Mouse (Mus musculus): ENCODE results near the gene Ptk7. TPM values are rescaled to one million over a fixed set of nuclear protein-coding genes. Genes with fewer than 3 reads are reported as not detected.
A peak's percentile ranks its signal among the peaks of the same experiment; 100 is the strongest.

The Ptk7 gene
- polyA plus RNA-seq, 1 experiment from 2014 or later, result 55.3 TPM

- WGBS, result 94% methylated on average over 11 of the region's 11 CpGs
- Histone ChIP-seq H3K27me3 (no peaks in the 10 kb centered on the region), H3K9me3 (no peaks in the 10 kb centered on the region), H3K4me2 (no peak overlapping the region), H3K27ac (no peak overlapping the region), H3K36me3 (replicated peaks) (no peaks in the 10 kb centered on the region), H3K4me1 (peaks cover 9% of the 10 kb centered on the region), H3K4me3 (replicated peaks) (no peak overlapping the region), H3K9ac (no peak overlapping the region)
- no peak for ATAC-seq (ENCODE audit: low FRiP score)
These were observed 31.3 kb downstream of the Ptk7 start for GRCm38 (mm10) chr17:46597956-46598355.

- Histone ChIP-seq H3K36me3 (replicated peaks) (peaks cover 9% of the 10 kb centered on the region; the same call in 1 of the 2 replicates), H3K9me3 (no peaks in the 10 kb centered on the region), H3K4me1 (peaks cover 9% of the 10 kb centered on the region), H3K9ac (no peak overlapping the region), H3K4me2 (no peak overlapping the region), H3K4me3 (replicated peaks) (no peak overlapping the region), H3K27me3 (no peaks in the 10 kb centered on the region), H3K27ac (peak overlapping the region; percentile 31; the same call in 1 of the 2 replicates)
- WGBS, result 83% methylated on average over 6 of the region's 6 CpGs
- no peak for ATAC-seq (ENCODE audit: low FRiP score)
These were observed 34.0 kb downstream of the Ptk7 start for GRCm38 (mm10) chr17:46595336-46595735.

GRCm38 (mm10) chr17:46594606-46595005 lies 34.7 kb downstream of the Ptk7 start:
- Histone ChIP-seq H3K4me1 (peaks cover 9% of the 10 kb centered on the region), H3K9me3 (no peaks in the 10 kb centered on the region), H3K4me3 (replicated peaks) (no peak overlapping the region), H3K4me2 (no peak overlapping the region), H3K9ac (no peak overlapping the region), H3K27ac (0 out of 2 replicates have a peak overlapping the region, but pooled peaks have one; percentile 31), H3K27me3 (no peaks in the 10 kb centered on the region), H3K36me3 (replicated peaks) (peaks cover 16% of the 10 kb centered on the region)
- WGBS, result 55% methylated on average over 9 of the region's 9 CpGs
- no peak for ATAC-seq (ENCODE audit: low FRiP score)

GRCm38 (mm10) chr17:46593124-46593523 lies 36.2 kb downstream of the Ptk7 start:
- ATAC-seq (ENCODE audit: low FRiP score), result no peak
- Histone ChIP-seq H3K4me2 (no peak overlapping the region), H3K9ac (no peak overlapping the region), H3K36me3 (replicated peaks) (peaks cover 31% of the 10 kb centered on the region), H3K9me3 (no peaks in the 10 kb centered on the region), H3K4me3 (replicated peaks) (no peak overlapping the region), H3K27ac (no peak overlapping the region), H3K4me1 (peaks cover 9% of the 10 kb centered on the region), H3K27me3 (no peaks in the 10 kb centered on the region)
- WGBS, result 90% methylated on average over 4 of the region's 4 CpGs

- no peaks in the 10 kb centered on the region for H3K9me3 ChIP-seq
- WGBS, result 82% methylated on average over 19 of the region's 19 CpGs
- peaks cover 43% of the 10 kb centered on the region for H3K36me3 ChIP-seq (replicated peaks)
These were observed 37.9 kb downstream of the Ptk7 start for GRCm38 (mm10) chr17:46591406-46591805.

GRCm38 (mm10) chr17:46590439-46590838 lies 38.9 kb downstream of the Ptk7 start:
- no peaks in the 10 kb centered on the region for H3K27me3 ChIP-seq
- H3K36me3 ChIP-seq (replicated peaks), result peaks cover 52% of the 10 kb centered on the region
- peaks cover 9% of the 10 kb centered on the region for H3K4me1 ChIP-seq
- no peak overlapping the region for H3K4me2 ChIP-seq
- no peak overlapping the region for H3K27ac ChIP-seq
- H3K4me3 ChIP-seq (replicated peaks), result no peak overlapping the region
- ATAC-seq (ENCODE audit: low FRiP score), result no peak
- WGBS, result 96% methylated on average over 7 of the region's 7 CpGs
- no peaks in the 10 kb centered on the region for H3K9me3 ChIP-seq
- H3K9ac ChIP-seq, result no peak overlapping the region

More at GRCm38 (mm10) chr17:46591406-46591805, 37.9 kb downstream of the Ptk7 start:
- H3K4me2 ChIP-seq, result no peak overlapping the region
- no peak overlapping the region for H3K9ac ChIP-seq
- H3K27me3 ChIP-seq, result no peaks in the 10 kb centered on the region
- H3K4me1 ChIP-seq, result peaks cover 9% of the 10 kb centered on the region
- H3K4me3 ChIP-seq (replicated peaks), result no peak overlapping the region
- H3K27ac ChIP-seq, result no peak overlapping the region
- no peak for ATAC-seq (ENCODE audit: low FRiP score)

GRCm38 (mm10) chr17:46589635-46590314 lies 39.5 kb downstream of the Ptk7 start:
- Histone ChIP-seq H3K36me3 (replicated peaks) (peaks cover 54% of the 10 kb centered on the region), H3K9me3 (no peaks in the 10 kb centered on the region)
- 92% methylated on average over 16 of the region's 16 CpGs for WGBS

GRCm38 (mm10) chr17:46588913-46589312 lies 40.4 kb downstream of the Ptk7 start:
- no peak for ATAC-seq (ENCODE audit: low FRiP score)
- 96% methylated on average over 6 of the region's 6 CpGs for WGBS

More at GRCm38 (mm10) chr17:46589635-46590314, 39.5 kb downstream of the Ptk7 start:
- Histone ChIP-seq H3K4me1 (peaks cover 5% of the 10 kb centered on the region), H3K27me3 (no peaks in the 10 kb centered on the region), H3K4me3 (replicated peaks) (no peak overlapping the region), H3K27ac (no peak overlapping the region), H3K4me2 (no peak overlapping the region), H3K9ac (no peak overlapping the region)
- ATAC-seq (ENCODE audit: low FRiP score), result no peak

GRCm38 (mm10) chr17:46588173-46588572 lies 41.1 kb downstream of the Ptk7 start:
- Histone ChIP-seq H3K9ac (no peak overlapping the region), H3K4me3 (replicated peaks) (no peak overlapping the region), H3K27ac (no peak overlapping the region), H3K4me2 (no peak overlapping the region), H3K9me3 (no peaks in the 10 kb centered on the region), H3K36me3 (replicated peaks) (peaks cover 54% of the 10 kb centered on the region), H3K27me3 (no peaks in the 10 kb centered on the region), H3K4me1 (no peaks in the 10 kb centered on the region)
- 93% methylated on average over 9 of the region's 9 CpGs for WGBS
- no peak for ATAC-seq (ENCODE audit: low FRiP score)

More at GRCm38 (mm10) chr17:46588913-46589312, 40.4 kb downstream of the Ptk7 start:
- Histone ChIP-seq H3K27me3 (no peaks in the 10 kb centered on the region), H3K4me1 (no peaks in the 10 kb centered on the region), H3K9me3 (no peaks in the 10 kb centered on the region), H3K4me2 (no peak overlapping the region), H3K27ac (no peak overlapping the region), H3K4me3 (replicated peaks) (no peak overlapping the region), H3K36me3 (replicated peaks) (peaks cover 54% of the 10 kb centered on the region), H3K9ac (no peak overlapping the region)

- WGBS, result 94% methylated on average over 8 of the region's 8 CpGs
- no peaks in the 10 kb centered on the region for H3K27me3 ChIP-seq
- H3K9ac ChIP-seq, result no peak overlapping the region
- H3K4me1 ChIP-seq, result no peaks in the 10 kb centered on the region
- no peaks in the 10 kb centered on the region for H3K9me3 ChIP-seq
- no peak overlapping the region for H3K27ac ChIP-seq
- H3K36me3 ChIP-seq (replicated peaks), result peaks cover 67% of the 10 kb centered on the region
- ATAC-seq (ENCODE audit: low FRiP score), result no peak
- H3K4me3 ChIP-seq (replicated peaks), result no peak overlapping the region
- no peak overlapping the region for H3K4me2 ChIP-seq
These were observed 43.0 kb downstream of the Ptk7 start for GRCm38 (mm10) chr17:46586327-46586726.

GRCm38 (mm10) chr17:46578650-46579049 lies 50.7 kb downstream of the Ptk7 start:
- Histone ChIP-seq H3K4me1 (no peaks in the 10 kb centered on the region), H3K9ac (no peak overlapping the region), H3K4me2 (no peak overlapping the region), H3K27me3 (no peaks in the 10 kb centered on the region), H3K36me3 (replicated peaks) (peaks cover 81% of the 10 kb centered on the region), H3K9me3 (no peaks in the 10 kb centered on the region), H3K27ac (no peak overlapping the region), H3K4me3 (replicated peaks) (no peak overlapping the region)
- no peak for ATAC-seq (ENCODE audit: low FRiP score)
- 77% methylated on average over 5 of the region's 5 CpGs for WGBS

- H3K4me3 ChIP-seq (replicated peaks), result no peak overlapping the region
- ATAC-seq (ENCODE audit: low FRiP score), result no peak
- H3K4me2 ChIP-seq, result no peak overlapping the region
- 85% methylated on average over 13 of the region's 13 CpGs for WGBS
- H3K9ac ChIP-seq, result no peak overlapping the region
- H3K9me3 ChIP-seq, result no peaks in the 10 kb centered on the region
- H3K27ac ChIP-seq, result no peak overlapping the region
- no peaks in the 10 kb centered on the region for H3K27me3 ChIP-seq
- H3K36me3 ChIP-seq (replicated peaks), result peaks cover 88% of the 10 kb centered on the region
- no peaks in the 10 kb centered on the region for H3K4me1 ChIP-seq
These were observed 53.2 kb downstream of the Ptk7 start for GRCm38 (mm10) chr17:46576070-46576469.

- peaks cover 88% of the 10 kb centered on the region for H3K36me3 ChIP-seq (replicated peaks)
- no peak for ATAC-seq (ENCODE audit: low FRiP score)
These were observed 54.8 kb downstream of the Ptk7 start for GRCm38 (mm10) chr17:46574535-46574934.

More at GRCm38 (mm10) chr17:46574535-46574934, 54.8 kb downstream of the Ptk7 start:
- no peak overlapping the region for H3K4me2 ChIP-seq
- H3K9me3 ChIP-seq, result no peaks in the 10 kb centered on the region
- H3K4me1 ChIP-seq, result no peaks in the 10 kb centered on the region
- H3K9ac ChIP-seq, result no peak overlapping the region
- no peaks in the 10 kb centered on the region for H3K27me3 ChIP-seq
- WGBS, result 96% methylated on average over 7 of the region's 7 CpGs
- no peak overlapping the region for H3K27ac ChIP-seq
- no peak overlapping the region for H3K4me3 ChIP-seq (replicated peaks)
